Mouse (Mus musculus) limb, embryonic 11.5 days (tissue): ENCODE results near the gene Tomm34. TPM values are rescaled to one million over a fixed set of nuclear protein-coding genes. Genes with fewer than 3 reads are reported as not detected.
A peak's percentile ranks its signal among the peaks of the same experiment; 100 is the strongest.

Experiments used
- ATAC-seq: fragments of 200-750 bp; cut with Nextera tagmentation; 2 replicates; pipeline ENCODE4 v1.8.0; 2017; ENCODE audit warnings: low read depth; ENCODE audit not compliant: insufficient number of reproducible peaks, low FRiP score, low TSS enrichment
- DNase-seq: peaks from one replicate; pipeline ENCODE4 v3.0.0-alpha.2; 2015; ENCODE audit warnings: low spot score
- H3K27ac ChIP-seq: fragments of 300-500 bp; sonication (generic); replicated peaks from 2 replicates; pipeline ENCODE4 v1.5.1; 2014; ENCODE audit warnings: low read depth, mild to moderate bottlenecking, low read length
- H3K27me3 ChIP-seq: fragments of 300-500 bp; sonication (generic); 2 replicates; pipeline ENCODE4 v1.6.1; 2014; ENCODE audit warnings: mild to moderate bottlenecking, low read length, mixed read lengths; ENCODE audit not compliant: control insufficient read depth, insufficient read depth
- H3K36me3 ChIP-seq: fragments of 300-500 bp; sonication (generic); 2 replicates; pipeline ENCODE4 v1.6.1; 2014; ENCODE audit warnings: mild to moderate bottlenecking, low read length, moderate library complexity, mixed read lengths; ENCODE audit not compliant: control insufficient read depth, insufficient read depth
- H3K4me1 ChIP-seq: fragments of 300-500 bp; sonication (generic); 2 replicates; pipeline ENCODE4 v1.6.1; 2014; ENCODE audit warnings: low read length, mixed read lengths; ENCODE audit not compliant: control insufficient read depth, insufficient read depth
- H3K4me2 ChIP-seq: fragments of 300-500 bp; sonication (generic); 2 replicates; pipeline ENCODE4 v1.6.1; 2014; ENCODE audit warnings: low read depth, mild to moderate bottlenecking, moderate library complexity; ENCODE audit not compliant: severe bottlenecking
- H3K4me3 ChIP-seq: fragments of 300-500 bp; sonication (generic); 2 replicates; pipeline ENCODE4 v1.5.1; 2014; ENCODE audit warnings: low read depth, low read length
- H3K9ac ChIP-seq: fragments of 300-500 bp; sonication (generic); 2 replicates; pipeline ENCODE4 v1.6.1; 2014; ENCODE audit warnings: mild to moderate bottlenecking, low read length
- H3K9me3 ChIP-seq: fragments of 300-500 bp; sonication (generic); 2 replicates; pipeline ENCODE4 v1.6.1; 2016; ENCODE audit warnings: low read length; ENCODE audit not compliant: control insufficient read depth
- WGBS: fragments of 180-500 bp; shearing (Covaris S2); extraction: QIAGEN DNeasy Blood & Tissue Kit; methylation state at CpG from one replicate; pipeline ENCODE4 v1.1.7; 2014; 5-methylcytosine and 5-hydroxymethylcytosine counted together
- polyA plus RNA-seq: library from polyadenylated mRNA; unstranded; fragments of >200 nt; fragmentation: Nextera tagmentation; extraction: Ambion mirVana; gene quantifications from 2 replicates; pipeline ENCODE4 v1.2.1, GENCODE M21; 2014

Gene Tomm34
- polyA plus RNA-seq, 1 experiment from 2014 or later = 66.9 TPM

DNA sequence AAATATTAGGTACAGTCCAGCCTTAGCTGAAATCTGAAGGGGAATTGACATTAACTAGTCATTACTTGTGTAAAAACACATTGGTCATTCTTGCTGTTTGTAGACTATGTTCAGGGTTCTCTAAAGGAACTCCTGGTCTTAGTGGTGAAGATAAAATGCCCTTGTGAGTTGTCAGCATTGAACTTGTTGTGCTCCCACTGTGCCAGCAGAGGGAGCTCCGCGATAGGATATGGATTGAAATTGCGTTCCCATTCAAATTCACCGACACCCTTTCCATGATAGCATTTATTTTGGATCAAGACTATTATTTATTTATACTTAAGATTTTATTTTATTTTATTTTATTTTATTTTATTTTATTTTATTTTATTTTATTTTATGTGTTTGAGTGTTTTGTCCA is 32.5 kb upstream of the Tomm34 start:
- DNase-seq (peak; percentile 75), ATAC-seq (no peak)
- H3K4me2 ChIP-seq = no peak overlapping the region
- H3K27ac ChIP-seq = no peak overlapping the region
- H3K36me3 ChIP-seq = peaks cover 7% of the 10 kb centered on the region; the same call in 1 of the 2 replicates
- no peak overlapping the region for H3K4me3 ChIP-seq
- no peaks in the 10 kb centered on the region for H3K4me1 ChIP-seq
- no peaks in the 10 kb centered on the region for H3K27me3 ChIP-seq
- H3K9me3 ChIP-seq = no peaks in the 10 kb centered on the region
- H3K9ac ChIP-seq = no peak overlapping the region
- 33% methylated on average over 4 of the region's 4 CpGs for WGBS

DNA sequence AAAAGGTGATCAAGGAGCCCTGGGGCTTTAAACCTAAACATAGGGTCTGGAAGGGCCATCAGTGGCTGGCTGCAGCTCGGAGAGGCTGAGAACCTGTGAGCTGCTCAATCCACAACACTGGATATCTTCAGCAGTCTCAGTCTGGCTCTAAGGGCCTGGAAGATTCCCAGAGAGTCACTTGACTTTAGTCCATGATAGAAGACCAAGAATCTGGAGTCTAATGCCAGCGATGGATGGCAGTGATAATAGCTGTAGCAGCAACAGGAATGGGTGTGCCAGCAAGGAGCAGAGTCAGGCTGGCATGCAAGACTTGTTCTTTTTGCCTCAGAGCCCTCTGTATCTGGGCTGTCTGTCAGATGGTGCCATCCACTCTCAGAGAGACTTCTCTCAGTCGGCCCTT is 31.4 kb upstream of the Tomm34 start:
- Histone ChIP-seq H3K27ac (no peak overlapping the region), H3K4me1 (no peaks in the 10 kb centered on the region), H3K36me3 (peaks cover 7% of the 10 kb centered on the region; the same call in 1 of the 2 replicates), H3K9me3 (no peaks in the 10 kb centered on the region), H3K9ac (no peak overlapping the region), H3K4me3 (no peak overlapping the region), H3K27me3 (no peaks in the 10 kb centered on the region), H3K4me2 (no peak overlapping the region)
- no peak for ATAC-seq
- 84% methylated on average over 3 of the region's 3 CpGs for WGBS
- DNase-seq = no peak

DNA sequence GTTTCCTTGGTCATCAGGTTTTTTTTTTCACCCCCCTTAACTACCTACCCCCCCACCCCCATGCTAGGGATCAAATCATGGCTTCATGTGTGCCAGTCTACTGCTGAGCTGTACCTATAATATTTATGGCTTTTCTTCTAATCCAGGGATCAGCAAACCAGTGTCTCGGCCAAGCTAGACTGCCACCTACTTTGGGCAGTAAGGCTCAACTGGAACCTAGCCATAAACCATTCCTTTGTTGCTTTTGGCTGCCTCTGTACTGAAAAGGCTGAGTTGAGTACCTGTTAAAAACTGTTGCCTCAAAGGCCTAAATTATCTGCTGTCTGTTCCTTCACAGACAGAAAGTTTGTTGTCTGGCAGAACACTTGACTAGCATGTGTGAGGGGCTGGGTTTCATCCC is 31.0 kb upstream of the Tomm34 start:
- 76% methylated on average over 1 of the region's 1 CpGs for WGBS
- Histone ChIP-seq H3K27me3 (no peaks in the 10 kb centered on the region), H3K4me1 (no peaks in the 10 kb centered on the region), H3K9ac (no peak overlapping the region), H3K9me3 (no peaks in the 10 kb centered on the region), H3K4me3 (no peak overlapping the region), H3K4me2 (no peak overlapping the region), H3K27ac (no peak overlapping the region), H3K36me3 (peaks cover 7% of the 10 kb centered on the region; the same call in 1 of the 2 replicates)
- DNase-seq (no peak), ATAC-seq (no peak)

DNA sequence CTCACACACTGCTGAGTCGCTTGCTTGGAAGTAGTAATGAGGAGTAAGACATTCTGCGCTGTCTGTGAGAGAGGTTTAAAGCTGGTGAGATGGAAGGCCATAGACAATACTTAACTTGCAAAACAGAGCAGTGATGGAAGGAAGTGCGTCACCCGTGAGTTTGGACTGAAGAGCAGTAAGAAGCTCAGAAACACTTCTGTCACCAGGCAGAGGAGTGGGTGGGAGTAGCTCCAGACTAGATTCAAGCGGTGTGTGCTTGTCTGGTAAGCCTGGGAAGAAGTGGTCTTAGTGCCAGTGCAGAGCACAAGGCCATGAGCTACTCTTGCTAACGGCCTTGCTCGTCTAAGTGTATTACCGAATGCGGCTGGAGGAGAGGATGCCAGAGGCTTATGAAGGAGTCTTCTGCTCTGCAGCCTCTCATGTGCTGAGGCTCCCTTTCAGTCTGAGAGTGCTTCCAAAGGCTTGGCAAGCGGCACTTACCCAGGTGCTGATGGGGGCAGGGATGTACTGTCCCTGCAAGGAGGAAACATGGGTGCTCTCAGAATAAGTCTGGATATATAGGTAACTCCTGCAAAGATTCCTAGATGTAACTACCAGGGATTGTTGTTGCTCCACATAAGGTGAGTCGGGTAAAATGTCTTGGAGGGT is 27.8 kb upstream of the Tomm34 start:
- 94% methylated on average over 11 of the region's 11 CpGs for WGBS
- Histone ChIP-seq H3K27me3 (no peaks in the 10 kb centered on the region), H3K4me1 (no peaks in the 10 kb centered on the region), H3K36me3 (peaks cover 4% of the 10 kb centered on the region; the same call in 1 of the 2 replicates), H3K27ac (no peak overlapping the region), H3K4me2 (no peak overlapping the region), H3K4me3 (no peak overlapping the region), H3K9ac (no peak overlapping the region), H3K9me3 (no peaks in the 10 kb centered on the region)
- DNase-seq (no peak), ATAC-seq (no peak)

DNA sequence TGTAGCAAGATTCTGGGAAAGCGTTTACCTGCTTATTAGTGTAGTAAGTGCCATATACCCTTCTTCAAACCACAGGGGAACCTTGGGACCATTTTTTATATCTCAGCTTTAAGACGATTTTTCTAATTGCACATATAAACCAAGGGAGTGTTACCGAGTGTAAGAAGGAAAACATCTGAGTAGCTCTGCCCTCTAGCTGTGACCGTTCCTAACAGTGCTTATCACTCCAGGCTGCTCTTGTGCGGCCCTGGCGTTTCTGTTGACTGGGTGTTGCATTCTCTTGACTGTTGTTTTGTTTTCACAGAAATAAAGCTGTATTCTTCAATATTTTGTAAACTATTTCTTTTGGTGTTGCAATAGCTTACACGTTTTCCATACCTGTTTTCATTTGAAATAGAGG is 23.2 kb upstream of the Tomm34 start:
- no peaks in the 10 kb centered on the region for H3K4me1 ChIP-seq
- H3K27ac ChIP-seq = no peak overlapping the region
- H3K9ac ChIP-seq = no peak overlapping the region
- DNase-seq = no peak
- ATAC-seq = no peak
- H3K9me3 ChIP-seq = no peaks in the 10 kb centered on the region
- H3K27me3 ChIP-seq = no peaks in the 10 kb centered on the region
- H3K4me2 ChIP-seq = no peak overlapping the region
- H3K36me3 ChIP-seq = peaks cover 3% of the 10 kb centered on the region; the same call in 1 of the 2 replicates
- 86% methylated on average over 7 of the region's 7 CpGs for WGBS
- H3K4me3 ChIP-seq = no peak overlapping the region

DNA sequence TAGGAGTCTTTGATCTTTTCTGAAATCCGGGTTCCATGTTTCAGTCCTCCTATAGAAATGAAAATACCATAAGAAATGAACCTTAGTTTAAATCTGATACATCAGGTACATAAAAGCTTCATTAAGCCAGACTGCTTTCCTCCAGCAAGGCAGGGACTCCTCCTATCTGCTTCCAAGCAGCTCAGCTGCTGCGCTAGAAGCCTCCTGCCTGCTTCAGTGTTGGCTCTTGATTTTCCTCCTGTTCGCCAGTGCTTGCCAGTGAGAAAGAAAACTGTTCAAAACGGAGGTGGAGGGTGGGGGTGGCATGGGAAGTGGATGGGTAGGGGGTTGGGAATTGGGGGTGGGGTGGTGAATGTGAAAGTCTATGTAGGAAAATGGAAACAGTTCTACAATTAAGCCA is 18.5 kb upstream of the Tomm34 start:
- Histone ChIP-seq H3K9me3 (no peaks in the 10 kb centered on the region), H3K4me1 (no peaks in the 10 kb centered on the region), H3K9ac (no peak overlapping the region), H3K27ac (no peak overlapping the region), H3K27me3 (no peaks in the 10 kb centered on the region), H3K4me2 (no peak overlapping the region), H3K36me3 (peaks cover 3% of the 10 kb centered on the region; the same call in 1 of the 2 replicates), H3K4me3 (no peak overlapping the region)
- 92% methylated on average over 4 of the region's 4 CpGs for WGBS
- ATAC-seq (no peak), DNase-seq (no peak)

DNA sequence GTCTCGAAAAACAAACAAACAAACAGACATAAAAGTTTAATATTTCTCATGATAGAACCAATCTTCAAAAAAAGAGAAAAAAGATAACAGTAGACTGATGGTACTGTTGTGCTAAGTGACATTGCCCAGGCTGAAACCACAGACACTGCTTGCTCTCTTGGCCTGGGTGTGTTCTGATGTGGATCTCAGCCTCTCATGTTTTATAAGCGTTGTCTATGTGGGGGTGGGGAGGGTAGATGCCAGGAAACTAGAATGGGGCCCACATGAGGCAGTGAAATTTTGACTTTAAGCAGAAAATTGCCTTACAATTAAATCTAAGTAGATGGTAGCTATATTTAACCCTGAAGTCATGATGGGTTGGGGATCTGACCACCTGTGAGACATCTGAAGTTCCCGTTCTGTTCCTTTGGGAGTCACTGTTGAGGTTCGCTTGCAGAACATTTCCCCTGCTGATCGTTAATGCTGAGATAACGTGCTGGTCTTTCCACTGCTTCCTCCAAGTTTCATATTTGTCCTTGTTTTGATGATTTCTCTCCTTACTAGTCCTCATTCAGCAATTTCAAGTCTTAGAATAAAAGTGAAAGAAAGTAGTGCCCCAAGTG is 16.5 kb upstream of the Tomm34 start:
- ATAC-seq = no peak
- 92% methylated on average over 6 of the region's 6 CpGs for WGBS

DNA sequence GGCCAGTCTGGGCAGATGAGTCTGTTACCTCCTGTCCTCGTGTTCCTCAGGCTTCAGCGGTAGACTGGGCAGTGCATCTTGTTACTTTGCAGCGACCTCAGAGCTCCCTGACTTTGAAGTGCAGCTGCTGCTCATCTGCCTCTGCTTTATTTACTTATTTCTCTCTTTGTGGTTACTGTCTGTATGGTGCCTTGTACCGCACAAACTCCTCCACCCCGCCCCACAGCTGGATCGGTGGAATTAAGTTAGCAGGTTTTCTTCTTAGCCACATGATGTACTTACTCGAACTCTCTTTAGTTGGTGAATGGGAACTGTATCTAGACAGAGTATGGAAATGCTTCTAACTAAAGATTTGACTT is 13.4 kb upstream of the Tomm34 start:
- no peaks in the 10 kb centered on the region for H3K27me3 ChIP-seq
- 97% methylated on average over 7 of the region's 7 CpGs for WGBS
- H3K9me3 ChIP-seq = no peaks in the 10 kb centered on the region
- no peak overlapping the region for H3K4me2 ChIP-seq
- H3K4me1 ChIP-seq = no peaks in the 10 kb centered on the region
- H3K36me3 ChIP-seq = peaks cover 2% of the 10 kb centered on the region; the same call in 1 of the 2 replicates
- DNase-seq (no peak), ATAC-seq (no peak)
- no peak overlapping the region for H3K27ac ChIP-seq
- no peak overlapping the region for H3K4me3 ChIP-seq
- no peak overlapping the region for H3K9ac ChIP-seq

More for the DNA sequence above, 16.5 kb upstream of the Tomm34 start:
- no peak for DNase-seq
- no peaks in the 10 kb centered on the region for H3K9me3 ChIP-seq
- H3K4me1 ChIP-seq = no peaks in the 10 kb centered on the region
- no peak overlapping the region for H3K9ac ChIP-seq
- H3K4me3 ChIP-seq = no peak overlapping the region
- peaks cover 3% of the 10 kb centered on the region; the same call in 1 of the 2 replicates for H3K36me3 ChIP-seq
- no peak overlapping the region for H3K27ac ChIP-seq
- H3K4me2 ChIP-seq = no peak overlapping the region
- no peaks in the 10 kb centered on the region for H3K27me3 ChIP-seq
